In the genomic region with DNA sequence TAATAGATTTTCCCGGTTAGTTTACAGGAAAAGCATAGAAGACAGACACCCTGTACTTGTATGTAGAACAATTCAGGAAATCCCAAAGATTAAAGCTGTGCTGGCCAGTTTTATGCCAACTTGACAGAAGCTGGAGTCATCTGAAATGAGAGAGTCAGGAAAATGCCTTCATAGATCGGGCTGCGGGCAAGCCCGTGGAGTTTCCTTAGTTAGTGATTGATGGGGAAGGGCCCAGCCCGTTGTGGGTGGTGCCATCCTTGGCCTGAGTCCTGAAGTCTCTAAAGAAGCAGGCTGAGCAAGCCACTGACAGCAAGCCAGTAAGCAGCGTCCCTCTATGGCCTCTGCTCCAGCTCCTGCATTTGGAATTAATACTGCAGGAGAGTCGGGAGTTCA, we compare ENCODE assay signal across 10 mouse cellular contexts. TPM values are rescaled to one million over a fixed set of nuclear protein-coding genes. Genes with fewer than 3 reads are reported as not detected.
DNase-seq lines count a peak whose midpoint lies in the region; ATAC-seq lines count a peak whose summit lies in the region.
"Had no signal": no experiment of that assay in that cellular context is flagged by ENCODE, and none has a peak within 500 bp of the region (broad histone marks: within the 10 kb centered on the region; RNA-seq: fewer than 3 reads in every experiment).

No protein-coding gene starts in this region.

- H3K4me3 ChIP-seq in heart, embryonic 16.5 days (ENCODE audit: low read length): peak overlapping the region; percentile 11; the same call in 1 of the 2 replicates
- H3K4me3 ChIP-seq in limb, embryonic 10.5 days: no peak overlapping the region
- no peak overlapping the region for H3K4me3 ChIP-seq in midbrain, embryonic 10.5 days
- H3K4me3 ChIP-seq: hindbrain, embryonic 12.5 days had no signal

- 0 out of 2 replicates have a peak, but pooled peaks have one; percentile 15 for ATAC-seq in heart, embryonic 16.5 days (replicated peaks; ENCODE audit: extremely low read depth, insufficient read depth, low FRiP score)
- peak; percentile 48 for ATAC-seq in megakaryocyte progenitor cell, adult 5-6 weeks (replicated peaks; ENCODE audit: poor library complexity)

- H3K27me3 ChIP-seq in heart, embryonic 16.5 days (ENCODE audit: control insufficient read depth, insufficient read depth, low read length): no peaks in the 10 kb centered on the region
- no peaks in the 10 kb centered on the region for H3K27me3 ChIP-seq in limb, embryonic 10.5 days (ENCODE audit: low read depth, poor library complexity, severe bottlenecking)
- no peaks in the 10 kb centered on the region for H3K27me3 ChIP-seq in midbrain, embryonic 10.5 days (ENCODE audit: low read depth, poor library complexity, severe bottlenecking)
- H3K27me3 ChIP-seq: CH12.LX; hindbrain, embryonic 12.5 days had no signal

- H3K4me2 ChIP-seq in heart, embryonic 16.5 days (ENCODE audit: low read depth, low read length): peak overlapping the region; percentile 42
- H3K4me2 ChIP-seq: hindbrain, embryonic 12.5 days had no signal

- H3K9ac ChIP-seq in heart, embryonic 16.5 days (ENCODE audit: low read length): peak overlapping the region; percentile 40; the same call in 1 of the 2 replicates
- H3K9ac ChIP-seq: hindbrain, embryonic 12.5 days had no signal

- peak overlapping the region; percentile 77 for H3K27ac ChIP-seq in heart, embryonic 16.5 days (ENCODE audit: low read length)
- H3K27ac ChIP-seq in limb, embryonic 10.5 days: peak overlapping the region; percentile 72; the same call in 1 of the 2 replicates
- no peak overlapping the region for H3K27ac ChIP-seq in midbrain, embryonic 10.5 days (replicated peaks)
- H3K27ac ChIP-seq: hindbrain, embryonic 12.5 days had no signal

- no peaks in the 10 kb centered on the region for H3K36me3 ChIP-seq in heart, embryonic 16.5 days (ENCODE audit: control insufficient read depth, insufficient read depth)
- no peaks in the 10 kb centered on the region for H3K36me3 ChIP-seq in limb, embryonic 10.5 days
- H3K36me3 ChIP-seq in midbrain, embryonic 10.5 days: no peaks in the 10 kb centered on the region
- H3K36me3 ChIP-seq: hindbrain, embryonic 12.5 days had no signal

- DNase-seq in heart, adult 11 months: peak; percentile 93
- DNase-seq in heart, postnatal 4 days: no peak
- DNase-seq in limb, embryonic 10.5 days (ENCODE audit: low spot score): no peak
- DNase-seq in midbrain, embryonic 10.5 days (ENCODE audit: low spot score): no peak
- DNase-seq in left cerebral cortex, adult 8-10 months (ENCODE audit: low spot score in 2 of 2): no peak
- no peak for DNase-seq in layer of hippocampus, adult 18-20 months (ENCODE audit: low spot score in 2 of 2)

- 27% methylated on average over 7 of the region's 7 CpGs for WGBS in heart, embryonic 16.5 days
- 32% methylated on average over 7 of the region's 7 CpGs for WGBS in limb, embryonic 10.5 days
- WGBS in midbrain, embryonic 10.5 days: 64% methylated on average over 7 of the region's 7 CpGs

- H3K9me3 ChIP-seq in heart, embryonic 16.5 days (replicated peaks; ENCODE audit: control insufficient read depth, low read length): no peaks in the 10 kb centered on the region
- no peaks in the 10 kb centered on the region for H3K9me3 ChIP-seq in limb, embryonic 10.5 days (replicated peaks)
- no peaks in the 10 kb centered on the region for H3K9me3 ChIP-seq in midbrain, embryonic 10.5 days (replicated peaks)
- H3K9me3 ChIP-seq: hindbrain, embryonic 12.5 days had no signal

- H3K4me1 ChIP-seq in heart, embryonic 16.5 days (ENCODE audit: control insufficient read depth, insufficient read depth, low read length): peaks cover 2% of the 10 kb centered on the region
- H3K4me1 ChIP-seq in limb, embryonic 10.5 days: peaks cover 12% of the 10 kb centered on the region
- H3K4me1 ChIP-seq in midbrain, embryonic 10.5 days: peaks cover 10% of the 10 kb centered on the region; the same call in 1 of the 2 replicates
- H3K4me1 ChIP-seq: hindbrain, embryonic 12.5 days had no signal

RNA-seq across cellular contexts. Expression of gene Hmgn2, which starts 39.2 kb away (rescaled TPM):
- total RNA-seq in heart, postnatal 4 days (2021): 100 to 1,000 TPM; 484 to 489 TPM
- 1,315 and 1,451 TPM in 2 replicates for polyA plus RNA-seq in heart, embryonic 16.5 days (2015; fragmentation: Nextera tagmentation; extraction: Ambion mirVana)
- polyA plus RNA-seq in limb, embryonic 10.5 days (2016; fragmentation: Nextera tagmentation; extraction: Ambion mirVana): 2,670 and 2,950 TPM in 2 replicates
- total RNA-seq in megakaryocyte progenitor cell, adult 5-6 weeks (2015): 2,294 and 2,610 TPM in 2 replicates
- 1,024 and 1,057 TPM in 2 replicates for total RNA-seq in megakaryocyte progenitor cell, adult 5-6 weeks (2017)
- 3,615 and 3,770 TPM in 2 replicates for polyA plus RNA-seq in midbrain, embryonic 10.5 days (2016; fragmentation: Nextera tagmentation; extraction: Ambion mirVana)
- total RNA-seq in left cerebral cortex, adult 8-10 months (2022): 100 to 1,000 TPM; 115 to 129 (median 119) TPM
- total RNA-seq in layer of hippocampus, adult 18-20 months (2021): 100 to 1,000 TPM in 1 of 2 experiments, 10 to 100 TPM in 1; 98.1 to 114 TPM

RNA-seq across cellular contexts. Expression of gene Rps6ka1, which starts 41.7 kb away (rescaled TPM):
- total RNA-seq in heart, postnatal 4 days (2021): 10 to 100 TPM in 1 of 2 experiments, 1 to 10 TPM in 1; 9.1 to 10.7 TPM
- 18.7 and 19.7 TPM in 2 replicates for polyA plus RNA-seq in heart, embryonic 16.5 days (2015; fragmentation: Nextera tagmentation; extraction: Ambion mirVana)
- polyA plus RNA-seq in limb, embryonic 10.5 days (2016; fragmentation: Nextera tagmentation; extraction: Ambion mirVana): 52.1 and 53.3 TPM in 2 replicates
- total RNA-seq in megakaryocyte progenitor cell, adult 5-6 weeks (2015): 96.7 and 112 TPM in 2 replicates
- 126 and 160 TPM in 2 replicates for total RNA-seq in megakaryocyte progenitor cell, adult 5-6 weeks (2017)
- 32.4 and 34.5 TPM in 2 replicates for polyA plus RNA-seq in midbrain, embryonic 10.5 days (2016; fragmentation: Nextera tagmentation; extraction: Ambion mirVana)
- total RNA-seq in left cerebral cortex, adult 8-10 months (2022): 10 to 100 TPM; 15.3 to 19.2 (median 17.7) TPM
- 10 to 100 TPM; 10.6 to 10.9 TPM for total RNA-seq in layer of hippocampus, adult 18-20 months (2021)

Comparison
In these comparisons a context has a peak if more than half of its experiments do, and no peak if none do; other contexts are left out.
1. RNA of gene Rps6ka1, which starts 41.7 kb away (total RNA-seq): 96.7 to 160 TPM in megakaryocyte progenitor cell, adult 5-6 weeks; 15.3 to 19.2 TPM in left cerebral cortex, adult 8-10 months, 10.6 to 10.9 TPM in layer of hippocampus, adult 18-20 months and 9.1 to 10.7 TPM in heart, postnatal 4 days; every median in the first group is over 4 times any median in the second.